15 mouse cellular contexts compared by ENCODE assay signal in the genomic region with DNA sequence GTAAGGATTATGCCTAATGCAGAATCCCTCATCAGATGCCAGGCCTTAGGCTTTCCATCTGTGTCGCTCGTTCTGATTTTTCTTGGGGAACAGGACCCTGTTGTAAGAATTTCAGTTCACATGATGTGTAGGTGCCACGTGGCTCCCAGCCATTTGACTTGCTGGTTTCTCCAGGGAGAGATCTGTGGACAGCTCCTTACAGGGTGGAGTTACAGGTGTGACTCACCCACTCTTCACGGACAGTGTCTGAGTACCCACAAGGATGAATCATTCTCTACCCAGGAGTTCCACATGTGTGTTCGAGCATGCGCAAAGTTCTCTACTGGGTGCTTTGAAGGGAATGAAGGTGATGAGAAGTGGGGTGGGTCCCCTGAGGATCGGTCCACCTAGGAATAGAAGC.
"Had no signal": no experiment of that assay in that cellular context is flagged by ENCODE, and none has a peak within 500 bp of the region (broad histone marks: within the 10 kb centered on the region; RNA-seq: fewer than 3 reads in every experiment).

No protein-coding gene starts in this region.

- DNase-seq: kidney, postnatal 10 days; kidney, postnatal 4 days; lung, embryonic 14.5 days; lung, postnatal 14 days; right cerebral cortex, postnatal 14 days; thymus, adult 18-20 months; thymus, postnatal 25 days had no signal

- ATAC-seq: midbrain, embryonic 16.5 days had no signal

- H3K4me1 ChIP-seq: limb, embryonic 10.5 days; liver, embryonic 15.5 days; megakaryocyte, embryonic 14.5 days had no signal

- H3K36me3 ChIP-seq: limb, embryonic 10.5 days; liver, embryonic 15.5 days; midbrain, embryonic 12.5 days had no signal

- H3K27me3 ChIP-seq: liver, embryonic 15.5 days; megakaryocyte, embryonic 14.5 days; midbrain, embryonic 12.5 days had no signal

- H3K4me2 ChIP-seq: liver, embryonic 11.5 days; liver, embryonic 15.5 days; lung, embryonic 14.5 days; midbrain, embryonic 12.5 days had no signal

- H3K9me3 ChIP-seq: limb, embryonic 10.5 days; liver, embryonic 15.5 days; megakaryocyte, embryonic 14.5 days; midbrain, embryonic 12.5 days had no signal

- H3K4me3 ChIP-seq: left cerebral cortex, adult 2 months; limb, embryonic 10.5 days; liver, embryonic 15.5 days; megakaryocyte, embryonic 14.5 days; midbrain, embryonic 12.5 days had no signal

- H3K9ac ChIP-seq: liver, embryonic 15.5 days; lung, embryonic 14.5 days; midbrain, embryonic 12.5 days had no signal

- H3K27ac ChIP-seq: left cerebral cortex, adult 2 months; limb, embryonic 10.5 days; liver, embryonic 15.5 days; macrophage; midbrain, embryonic 12.5 days had no signal
